Mouse (Mus musculus): ENCODE results near the gene Bcat1. TPM values are rescaled to one million over a fixed set of nuclear protein-coding genes. Genes with fewer than 3 reads are reported as not detected.

Gene Bcat1
- polyA plus RNA-seq, 1 experiment from 2014 or later = 110 TPM

DNA sequence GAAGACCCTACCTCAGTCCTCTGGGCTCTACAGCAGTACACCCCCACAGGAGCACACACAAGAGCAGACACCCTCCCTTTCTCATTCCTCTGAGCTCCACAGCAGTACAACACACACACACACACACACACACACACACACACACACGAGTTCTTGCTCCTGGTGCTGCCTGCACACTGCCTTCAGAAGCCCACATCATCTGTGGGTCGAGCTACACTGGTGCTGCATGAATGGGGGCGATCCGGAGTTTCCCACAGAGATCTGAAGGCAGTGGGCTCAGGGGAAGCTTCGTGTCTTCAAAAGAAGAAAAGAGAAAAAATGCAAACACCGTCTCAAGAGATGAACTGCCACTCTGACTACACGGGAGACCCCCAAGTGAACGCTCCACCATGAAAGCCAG lies 64.8 kb downstream of the Bcat1 start:
- Histone ChIP-seq H3K36me3 (ENCODE audit: control insufficient read depth, insufficient read depth, low read length) (peaks cover 16% of the 10 kb centered on the region), H3K9ac (ENCODE audit: low read depth, low read length) (no peak overlapping the region), H3K4me2 (ENCODE audit: low read length) (no peak overlapping the region), H3K27me3 (replicated peaks; ENCODE audit: control insufficient read depth, insufficient read depth, low read length) (no peaks in the 10 kb centered on the region), H3K27ac (ENCODE audit: low read depth, low read length) (no peak overlapping the region), H3K9me3 (ENCODE audit: control insufficient read depth, low read length) (no peaks in the 10 kb centered on the region), H3K4me3 (ENCODE audit: low read length) (no peak overlapping the region), H3K4me1 (ENCODE audit: control insufficient read depth, insufficient read depth, low read depth, low read length) (no peaks in the 10 kb centered on the region)
- ATAC-seq = no peak
- 73% methylated on average over 8 of the region's 8 CpGs for WGBS

GRCm38 (mm10) chr6:145009859-145010818 lies 65.8 kb downstream of the Bcat1 start:
- no peak overlapping the region for H3K27ac ChIP-seq (ENCODE audit: low read depth, low read length)
- no peak overlapping the region for H3K4me3 ChIP-seq (ENCODE audit: low read length)
- no peaks in the 10 kb centered on the region for H3K4me1 ChIP-seq (ENCODE audit: control insufficient read depth, insufficient read depth, low read depth, low read length)
- no peaks in the 10 kb centered on the region for H3K9me3 ChIP-seq (ENCODE audit: control insufficient read depth, low read length)
- peak; percentile 57; the same call in 1 of the 2 replicates for ATAC-seq
- peaks cover 15% of the 10 kb centered on the region for H3K36me3 ChIP-seq (ENCODE audit: control insufficient read depth, insufficient read depth, low read length)
- no peak overlapping the region for H3K9ac ChIP-seq (ENCODE audit: low read depth, low read length)
- H3K4me2 ChIP-seq (ENCODE audit: low read length) = no peak overlapping the region
- 72% methylated on average over 8 of the region's 8 CpGs for WGBS
- H3K27me3 ChIP-seq (replicated peaks; ENCODE audit: control insufficient read depth, insufficient read depth, low read length) = no peaks in the 10 kb centered on the region

GRCm38 (mm10) chr6:145003459-145003858 lies 72.5 kb downstream of the Bcat1 start:
- Histone ChIP-seq H3K27me3 (replicated peaks; ENCODE audit: control insufficient read depth, insufficient read depth, low read length) (no peaks in the 10 kb centered on the region), H3K4me2 (ENCODE audit: low read length) (no peak overlapping the region), H3K27ac (ENCODE audit: low read depth, low read length) (no peak overlapping the region), H3K4me3 (ENCODE audit: low read length) (no peak overlapping the region), H3K36me3 (ENCODE audit: control insufficient read depth, insufficient read depth, low read length) (peaks cover 19% of the 10 kb centered on the region), H3K9ac (ENCODE audit: low read depth, low read length) (no peak overlapping the region), H3K4me1 (ENCODE audit: control insufficient read depth, insufficient read depth, low read depth, low read length) (no peaks in the 10 kb centered on the region), H3K9me3 (ENCODE audit: control insufficient read depth, low read length) (no peaks in the 10 kb centered on the region)
- no peak for ATAC-seq

- H3K4me3 ChIP-seq (ENCODE audit: low read length) = no peak overlapping the region
- ATAC-seq = no peak
- H3K27me3 ChIP-seq (replicated peaks; ENCODE audit: control insufficient read depth, insufficient read depth, low read length) = no peaks in the 10 kb centered on the region
- WGBS = 83% methylated on average over 13 of the region's 14 CpGs
- no peak overlapping the region for H3K4me2 ChIP-seq (ENCODE audit: low read length)
- H3K9ac ChIP-seq (ENCODE audit: low read depth, low read length) = no peak overlapping the region
- no peaks in the 10 kb centered on the region for H3K4me1 ChIP-seq (ENCODE audit: control insufficient read depth, insufficient read depth, low read depth, low read length)
- no peak overlapping the region for H3K27ac ChIP-seq (ENCODE audit: low read depth, low read length)
- no peaks in the 10 kb centered on the region for H3K9me3 ChIP-seq (ENCODE audit: control insufficient read depth, low read length)
- peaks cover 14% of the 10 kb centered on the region for H3K36me3 ChIP-seq (ENCODE audit: control insufficient read depth, insufficient read depth, low read length)
Observed at GRCm38 (mm10) chr6:145002094-145002936, 73.7 kb downstream of the Bcat1 start.

- no peaks in the 10 kb centered on the region for H3K4me1 ChIP-seq (ENCODE audit: control insufficient read depth, insufficient read depth, low read depth, low read length)
- ATAC-seq = no peak
- no peaks in the 10 kb centered on the region for H3K9me3 ChIP-seq (ENCODE audit: control insufficient read depth, low read length)
- peaks cover 12% of the 10 kb centered on the region; the same call in 1 of the 2 replicates for H3K36me3 ChIP-seq (ENCODE audit: control insufficient read depth, insufficient read depth, low read length)
- H3K4me3 ChIP-seq (ENCODE audit: low read length) = no peak overlapping the region
- H3K9ac ChIP-seq (ENCODE audit: low read depth, low read length) = no peak overlapping the region
- H3K27ac ChIP-seq (ENCODE audit: low read depth, low read length) = no peak overlapping the region
- no peak overlapping the region for H3K4me2 ChIP-seq (ENCODE audit: low read length)
- 68% methylated on average over 6 of the region's 6 CpGs for WGBS
- H3K27me3 ChIP-seq (replicated peaks; ENCODE audit: control insufficient read depth, insufficient read depth, low read length) = no peaks in the 10 kb centered on the region
Observed at GRCm38 (mm10) chr6:145001493-145001892, 74.5 kb downstream of the Bcat1 start.

DNA sequence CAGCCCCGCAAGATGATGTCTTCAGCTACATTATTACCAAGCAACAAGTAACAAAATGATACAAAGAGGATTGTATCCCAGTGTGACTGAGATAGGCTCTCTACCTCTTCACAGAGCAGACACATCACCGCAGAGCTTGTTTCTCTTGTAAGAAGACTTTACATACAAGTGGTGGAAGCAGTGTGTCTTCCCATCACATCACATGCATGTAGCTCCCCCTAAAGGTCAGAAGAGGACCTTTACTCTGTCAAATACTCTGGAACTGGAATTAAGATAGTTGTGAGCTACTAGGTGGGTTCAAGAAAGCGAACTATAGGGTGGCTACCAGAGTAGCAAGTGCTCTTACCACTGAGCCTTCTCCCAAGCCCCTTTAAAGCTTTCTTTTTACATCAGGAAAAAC lies 78.8 kb downstream of the Bcat1 start:
- Histone ChIP-seq H3K36me3 (ENCODE audit: control insufficient read depth, insufficient read depth, low read length) (peaks cover 10% of the 10 kb centered on the region; the same call in 1 of the 2 replicates), H3K27ac (ENCODE audit: low read depth, low read length) (no peak overlapping the region), H3K9me3 (ENCODE audit: control insufficient read depth, low read length) (no peaks in the 10 kb centered on the region), H3K27me3 (replicated peaks; ENCODE audit: control insufficient read depth, insufficient read depth, low read length) (no peaks in the 10 kb centered on the region), H3K9ac (ENCODE audit: low read depth, low read length) (no peak overlapping the region), H3K4me2 (ENCODE audit: low read length) (no peak overlapping the region), H3K4me3 (ENCODE audit: low read length) (no peak overlapping the region), H3K4me1 (ENCODE audit: control insufficient read depth, insufficient read depth, low read depth, low read length) (no peaks in the 10 kb centered on the region)
- ATAC-seq = no peak
- 86% methylated on average over 3 of the region's 3 CpGs for WGBS

DNA sequence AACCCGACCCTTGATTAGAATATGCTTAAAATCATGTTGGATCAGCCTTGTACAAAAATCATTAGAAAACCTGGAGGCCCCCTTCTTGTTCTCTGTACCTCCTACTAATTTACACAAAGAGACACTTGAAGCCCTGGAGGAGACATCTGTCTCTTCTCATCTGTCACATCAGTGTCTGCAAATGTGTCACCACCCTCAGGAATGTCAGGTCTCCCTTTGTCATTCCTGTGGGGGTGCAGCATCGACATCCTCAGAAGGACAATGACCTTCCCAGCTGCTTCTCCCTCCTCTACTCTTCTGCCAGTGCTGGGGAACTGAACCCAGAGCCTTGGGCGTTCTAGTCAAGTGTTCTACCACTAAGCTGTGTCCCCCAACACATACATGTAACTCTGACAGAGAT lies 83.9 kb downstream of the Bcat1 start:
- WGBS = 52% methylated on average over 3 of the region's 3 CpGs
- H3K9ac ChIP-seq (ENCODE audit: low read depth, low read length) = no peak overlapping the region
- H3K9me3 ChIP-seq (ENCODE audit: control insufficient read depth, low read length) = no peaks in the 10 kb centered on the region
- peaks cover under 1% of the 10 kb centered on the region; the same call in 1 of the 2 replicates for H3K36me3 ChIP-seq (ENCODE audit: control insufficient read depth, insufficient read depth, low read length)
- H3K4me1 ChIP-seq (ENCODE audit: control insufficient read depth, insufficient read depth, low read depth, low read length) = no peaks in the 10 kb centered on the region
- no peak overlapping the region for H3K27ac ChIP-seq (ENCODE audit: low read depth, low read length)
- H3K27me3 ChIP-seq (replicated peaks; ENCODE audit: control insufficient read depth, insufficient read depth, low read length) = no peaks in the 10 kb centered on the region
- no peak overlapping the region for H3K4me2 ChIP-seq (ENCODE audit: low read length)
- ATAC-seq = no peak
- no peak overlapping the region for H3K4me3 ChIP-seq (ENCODE audit: low read length)

DNA sequence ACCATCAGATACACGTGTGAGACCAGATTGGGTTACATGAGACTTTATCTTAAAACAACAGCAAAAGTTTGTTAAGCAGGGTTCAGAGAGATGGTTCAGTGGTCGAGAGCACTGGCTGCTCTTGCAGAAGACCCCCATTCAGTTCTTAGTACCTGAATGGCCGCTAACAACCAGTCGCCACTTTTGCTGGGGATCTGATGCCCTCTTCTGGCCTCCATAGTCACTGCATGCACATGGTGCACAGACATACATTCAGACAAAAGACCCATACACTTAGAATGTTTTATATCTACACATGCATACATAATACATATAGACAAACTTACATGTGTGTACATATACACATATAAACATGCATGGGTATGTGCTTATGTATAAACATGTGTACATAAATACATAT lies 86.8 kb downstream of the Bcat1 start:
- Histone ChIP-seq H3K27ac (ENCODE audit: low read depth, low read length) (no peak overlapping the region), H3K36me3 (ENCODE audit: control insufficient read depth, insufficient read depth, low read length) (no peaks in the 10 kb centered on the region), H3K4me3 (ENCODE audit: low read length) (no peak overlapping the region), H3K4me1 (ENCODE audit: control insufficient read depth, insufficient read depth, low read depth, low read length) (no peaks in the 10 kb centered on the region), H3K4me2 (ENCODE audit: low read length) (no peak overlapping the region), H3K9me3 (ENCODE audit: control insufficient read depth, low read length) (no peaks in the 10 kb centered on the region), H3K9ac (ENCODE audit: low read depth, low read length) (no peak overlapping the region), H3K27me3 (replicated peaks; ENCODE audit: control insufficient read depth, insufficient read depth, low read length) (no peaks in the 10 kb centered on the region)
- 95% methylated on average over 4 of the region's 4 CpGs for WGBS
- ATAC-seq = no peak

DNA sequence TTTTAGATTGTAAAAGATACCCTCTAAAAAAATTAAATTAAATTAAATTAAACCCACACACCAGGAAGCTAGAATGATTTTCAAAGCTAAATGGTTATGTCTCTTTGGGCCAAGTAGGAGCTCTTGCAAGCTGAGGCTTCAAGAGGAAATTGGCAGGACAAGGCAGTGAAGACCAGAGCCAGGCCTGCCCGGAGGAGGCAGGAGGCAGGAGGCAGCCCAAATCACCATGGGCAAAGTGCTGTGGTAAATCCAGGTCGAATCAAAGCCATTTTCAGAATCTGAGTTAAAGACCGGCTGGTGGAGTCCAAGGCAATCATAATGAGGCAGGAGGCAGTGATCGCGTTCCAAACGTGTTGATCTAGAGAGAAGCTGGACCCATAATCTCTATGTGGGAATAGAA lies 88.3 kb downstream of the Bcat1 start:
- H3K4me3 ChIP-seq (ENCODE audit: low read length) = no peak overlapping the region
- ATAC-seq = no peak
- WGBS = 85% methylated on average over 6 of the region's 6 CpGs
- no peaks in the 10 kb centered on the region for H3K27me3 ChIP-seq (replicated peaks; ENCODE audit: control insufficient read depth, insufficient read depth, low read length)
- no peaks in the 10 kb centered on the region for H3K4me1 ChIP-seq (ENCODE audit: control insufficient read depth, insufficient read depth, low read depth, low read length)
- no peak overlapping the region for H3K27ac ChIP-seq (ENCODE audit: low read depth, low read length)
- H3K9ac ChIP-seq (ENCODE audit: low read depth, low read length) = no peak overlapping the region
- H3K9me3 ChIP-seq (ENCODE audit: control insufficient read depth, low read length) = no peaks in the 10 kb centered on the region
- no peaks in the 10 kb centered on the region for H3K36me3 ChIP-seq (ENCODE audit: control insufficient read depth, insufficient read depth, low read length)
- no peak overlapping the region for H3K4me2 ChIP-seq (ENCODE audit: low read length)
